Mouse (Mus musculus) neural tube, embryonic 13.5 days (tissue): ENCODE results near the gene Scarb1. TPM values are rescaled to one million over a fixed set of nuclear protein-coding genes. Genes with fewer than 3 reads are reported as not detected.

Experiments
- ATAC-seq: fragments of 200-750 bp; cut with Nextera tagmentation; 2 replicates; pipeline ENCODE4 v1.8.0; 2017; ENCODE audit warnings: low read depth, mild to moderate bottlenecking, moderate TSS enrichment, moderate library complexity
- H3K27ac ChIP-seq: fragments of 300-500 bp; sonication (generic); replicated peaks from 2 replicates; pipeline ENCODE4 v1.5.1; 2015; ENCODE audit warnings: moderate library complexity, mild to moderate bottlenecking, inconsistent platforms
- H3K27me3 ChIP-seq: fragments of 300-500 bp; sonication (generic); 2 replicates; pipeline ENCODE4 v1.6.1; 2015; ENCODE audit warnings: mild to moderate bottlenecking, inconsistent platforms
- H3K36me3 ChIP-seq: fragments of 300-500 bp; sonication (generic); 2 replicates; pipeline ENCODE4 v1.6.1; 2015; ENCODE audit warnings: mild to moderate bottlenecking, inconsistent platforms
- H3K4me1 ChIP-seq: fragments of 300-500 bp; sonication (generic); replicated peaks from 2 replicates; pipeline ENCODE4 v1.6.1; 2015; ENCODE audit warnings: inconsistent platforms
- H3K4me2 ChIP-seq: fragments of 300-500 bp; sonication (generic); 2 replicates; pipeline ENCODE4 v1.6.1; 2015; ENCODE audit warnings: inconsistent platforms, mild to moderate bottlenecking, moderate library complexity
- H3K4me3 ChIP-seq: fragments of 300-500 bp; sonication (generic); 2 replicates; pipeline ENCODE4 v1.5.1; 2015; ENCODE audit warnings: mild to moderate bottlenecking, inconsistent platforms
- H3K9ac ChIP-seq: fragments of 300-500 bp; sonication (generic); 2 replicates; pipeline ENCODE4 v1.6.1; 2015; ENCODE audit warnings: moderate library complexity, mild to moderate bottlenecking, inconsistent platforms
- H3K9me3 ChIP-seq: fragments of 300-500 bp; sonication (generic); 2 replicates; pipeline ENCODE4 v1.6.1; 2016; ENCODE audit warnings: inconsistent platforms
- WGBS: fragments of 180-500 bp; shearing (Covaris S2); methylation state at CpG from one replicate; pipeline ENCODE4 v1.1.7; 2015; 5-methylcytosine and 5-hydroxymethylcytosine counted together
- polyA plus RNA-seq: library from polyadenylated mRNA; unstranded; fragments of >200 nt; fragmentation: Nextera tagmentation; extraction: Ambion mirVana; gene quantifications from 2 replicates; pipeline ENCODE4 v1.2.1, GENCODE M21; 2015

The Scarb1 gene
- polyA plus RNA-seq, 1 experiment from 2014 or later = 28.8 TPM

DNA sequence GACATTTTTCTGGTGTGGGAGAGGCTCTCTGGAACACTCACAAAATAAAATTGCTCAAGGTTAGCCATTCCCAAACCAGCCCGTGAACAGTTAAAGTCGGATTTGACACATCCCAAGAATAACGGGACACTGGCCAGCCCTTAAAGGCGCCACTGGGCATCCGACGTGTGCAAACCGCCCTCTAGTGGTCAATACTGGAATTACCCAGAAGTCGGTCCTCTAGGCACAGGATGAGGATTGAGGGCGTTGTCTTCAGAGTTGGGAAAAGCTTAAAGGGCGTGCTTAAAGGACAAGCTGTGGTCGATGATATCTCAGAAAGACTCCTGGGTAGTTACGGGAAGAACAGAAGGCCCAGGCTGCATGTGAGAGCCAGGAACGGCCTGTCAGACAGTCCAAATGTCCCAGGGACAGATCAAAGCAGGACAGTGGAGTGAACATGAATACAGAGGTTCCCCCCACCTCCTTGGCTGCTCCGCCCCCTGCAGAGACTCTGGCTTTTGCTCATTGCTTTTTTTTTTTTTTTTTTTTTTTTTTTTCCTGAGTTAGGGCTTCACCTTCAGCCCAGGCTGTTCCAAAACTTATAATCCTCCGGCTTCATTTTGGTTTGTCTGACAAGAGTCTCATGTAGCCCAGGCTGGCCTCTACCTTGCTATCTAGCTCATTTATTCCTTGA, 69.2 kb downstream of the Scarb1 start:
- Histone ChIP-seq H3K36me3 (no peaks in the 10 kb centered on the region), H3K4me1 (peaks cover 39% of the 10 kb centered on the region), H3K9me3 (no peaks in the 10 kb centered on the region), H3K9ac (no peak overlapping the region), H3K27me3 (no peaks in the 10 kb centered on the region), H3K4me3 (no peak overlapping the region), H3K27ac (no peak overlapping the region), H3K4me2 (no peak overlapping the region)
- WGBS = 12% methylated on average over 15 of the region's 15 CpGs
- ATAC-seq = no peak

DNA sequence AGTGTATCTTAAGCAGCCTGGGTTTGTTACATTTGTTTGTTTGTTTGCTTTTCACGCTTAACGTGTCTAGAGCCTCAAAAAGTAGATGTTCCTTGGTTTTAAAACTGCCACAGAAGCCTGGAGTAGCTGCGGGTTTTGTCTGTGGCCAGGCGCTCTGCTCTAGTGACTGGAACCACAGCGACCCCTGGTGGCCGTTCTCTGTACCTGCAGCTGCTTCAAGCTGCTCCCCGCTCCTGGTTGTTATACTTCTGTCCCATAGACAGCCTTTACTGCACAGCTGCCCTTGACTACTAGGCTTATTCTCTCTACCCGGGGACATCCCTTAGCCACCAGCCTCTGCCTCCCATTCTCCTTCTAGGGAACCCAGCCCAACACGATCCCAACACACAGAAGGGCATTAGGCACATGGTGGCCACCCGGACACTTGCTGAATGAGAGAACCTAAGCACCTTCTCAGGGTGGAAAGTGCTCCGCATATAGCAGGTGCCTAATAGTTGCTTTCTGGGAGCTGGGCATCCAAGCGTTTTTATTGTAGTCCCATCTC, 70.2 kb downstream of the Scarb1 start:
- Histone ChIP-seq H3K9me3 (no peaks in the 10 kb centered on the region), H3K9ac (no peak overlapping the region), H3K27ac (peak overlapping the region; percentile 23; the same call in 1 of the 2 replicates), H3K27me3 (no peaks in the 10 kb centered on the region), H3K4me2 (no peak overlapping the region), H3K36me3 (no peaks in the 10 kb centered on the region), H3K4me1 (peaks cover 49% of the 10 kb centered on the region), H3K4me3 (no peak overlapping the region)
- WGBS = 17% methylated on average over 12 of the region's 12 CpGs
- ATAC-seq = no peak

DNA sequence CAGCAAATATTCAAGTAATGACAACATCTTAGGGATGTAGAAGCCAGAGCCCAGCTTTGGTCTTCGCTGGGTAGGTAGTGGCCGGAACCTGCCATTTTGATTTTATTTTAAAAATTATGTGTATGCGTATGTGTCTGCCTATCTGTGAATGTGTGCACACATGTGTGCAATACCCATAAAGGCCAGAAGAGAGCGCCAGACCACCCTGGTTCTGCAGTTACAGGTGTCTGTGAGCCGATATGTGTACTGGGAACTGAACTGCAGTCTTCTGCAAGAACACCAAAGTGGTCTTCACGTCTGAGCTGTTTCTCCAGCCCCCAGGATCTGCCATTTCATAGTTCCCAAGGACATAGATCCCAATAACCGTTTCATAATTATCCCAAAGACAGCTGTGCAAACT, 71.1 kb downstream of the Scarb1 start:
- no peak for ATAC-seq
- peaks cover 57% of the 10 kb centered on the region for H3K4me1 ChIP-seq
- 88% methylated on average over 7 of the region's 7 CpGs for WGBS

DNA sequence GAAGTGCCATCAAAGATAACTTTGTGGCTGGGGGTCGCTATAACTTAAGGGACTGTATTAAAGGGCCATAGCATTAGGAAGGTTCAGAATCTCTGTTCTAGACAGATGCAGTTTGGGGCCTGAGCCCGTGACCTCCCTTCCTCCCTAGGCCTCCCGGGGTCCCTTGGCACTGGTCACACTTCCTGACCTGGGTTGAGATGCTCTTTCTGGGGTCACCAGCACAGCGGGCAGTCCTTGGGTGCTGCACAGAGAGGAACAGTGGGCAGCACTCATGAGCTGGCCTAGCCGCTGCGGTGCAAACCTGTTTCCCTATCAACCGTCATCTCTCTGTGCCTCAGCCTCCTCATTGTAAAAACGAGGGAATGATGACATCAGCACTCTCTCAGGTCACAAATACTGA, 71.5 kb downstream of the Scarb1 start:
- Histone ChIP-seq H3K9me3 (no peaks in the 10 kb centered on the region), H3K27me3 (no peaks in the 10 kb centered on the region), H3K27ac (no peak overlapping the region), H3K4me2 (no peak overlapping the region), H3K4me3 (no peak overlapping the region), H3K9ac (no peak overlapping the region), H3K4me1 (peaks cover 61% of the 10 kb centered on the region), H3K36me3 (no peaks in the 10 kb centered on the region)
- ATAC-seq = no peak
- 86% methylated on average over 8 of the region's 8 CpGs for WGBS

More for the DNA sequence above, 71.1 kb downstream of the Scarb1 start:
- no peaks in the 10 kb centered on the region for H3K27me3 ChIP-seq
- no peak overlapping the region for H3K9ac ChIP-seq
- no peak overlapping the region for H3K4me2 ChIP-seq
- H3K27ac ChIP-seq = no peak overlapping the region
- no peaks in the 10 kb centered on the region for H3K36me3 ChIP-seq
- H3K9me3 ChIP-seq = no peaks in the 10 kb centered on the region
- no peak overlapping the region for H3K4me3 ChIP-seq

DNA sequence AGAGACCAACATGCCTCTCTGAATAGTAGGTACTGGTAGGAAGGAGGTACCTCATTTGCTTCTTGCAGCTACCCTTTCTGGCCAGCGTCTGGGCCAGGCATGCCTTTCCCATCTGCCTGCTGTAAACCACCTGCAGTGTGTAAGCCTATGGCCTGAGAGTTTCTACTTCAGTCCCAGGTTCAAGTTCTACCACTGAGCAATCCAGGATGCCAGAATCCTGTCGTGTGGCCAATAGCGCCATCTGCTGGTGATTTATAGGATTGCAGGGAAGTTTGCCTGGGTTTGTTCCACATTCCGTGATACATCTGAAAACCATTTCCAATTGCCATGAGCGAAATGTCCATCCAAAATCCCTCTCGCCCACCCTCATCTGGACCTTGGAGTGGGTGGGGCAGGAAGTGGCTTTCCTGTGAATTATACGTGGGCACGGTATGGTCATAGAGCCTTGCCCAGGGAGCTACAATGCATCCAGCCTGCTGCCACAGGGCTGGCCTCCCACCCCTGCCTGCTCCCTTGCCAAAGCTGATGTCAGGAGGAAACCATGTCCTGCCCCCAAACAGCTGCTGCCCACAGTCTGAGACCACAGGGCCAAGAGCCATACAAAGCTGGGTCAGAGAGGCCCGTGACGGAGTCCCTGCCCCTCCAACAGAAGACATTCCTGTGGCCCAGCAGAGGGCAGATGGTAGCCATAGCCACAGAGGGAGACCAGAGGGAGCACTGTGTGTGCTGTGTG, 72.7 kb downstream of the Scarb1 start:
- Histone ChIP-seq H3K27me3 (no peaks in the 10 kb centered on the region), H3K27ac (peak overlapping the region; percentile 96), H3K4me1 (peaks cover 59% of the 10 kb centered on the region), H3K4me2 (peak overlapping the region; percentile 45), H3K9ac (peak overlapping the region; percentile 52; the same call in 1 of the 2 replicates), H3K36me3 (no peaks in the 10 kb centered on the region), H3K4me3 (peak overlapping the region; percentile 15; the same call in 1 of the 2 replicates), H3K9me3 (no peaks in the 10 kb centered on the region)
- 12% methylated on average over 10 of the region's 10 CpGs for WGBS
- ATAC-seq = peak; percentile 12; the same call in 1 of the 2 replicates

DNA sequence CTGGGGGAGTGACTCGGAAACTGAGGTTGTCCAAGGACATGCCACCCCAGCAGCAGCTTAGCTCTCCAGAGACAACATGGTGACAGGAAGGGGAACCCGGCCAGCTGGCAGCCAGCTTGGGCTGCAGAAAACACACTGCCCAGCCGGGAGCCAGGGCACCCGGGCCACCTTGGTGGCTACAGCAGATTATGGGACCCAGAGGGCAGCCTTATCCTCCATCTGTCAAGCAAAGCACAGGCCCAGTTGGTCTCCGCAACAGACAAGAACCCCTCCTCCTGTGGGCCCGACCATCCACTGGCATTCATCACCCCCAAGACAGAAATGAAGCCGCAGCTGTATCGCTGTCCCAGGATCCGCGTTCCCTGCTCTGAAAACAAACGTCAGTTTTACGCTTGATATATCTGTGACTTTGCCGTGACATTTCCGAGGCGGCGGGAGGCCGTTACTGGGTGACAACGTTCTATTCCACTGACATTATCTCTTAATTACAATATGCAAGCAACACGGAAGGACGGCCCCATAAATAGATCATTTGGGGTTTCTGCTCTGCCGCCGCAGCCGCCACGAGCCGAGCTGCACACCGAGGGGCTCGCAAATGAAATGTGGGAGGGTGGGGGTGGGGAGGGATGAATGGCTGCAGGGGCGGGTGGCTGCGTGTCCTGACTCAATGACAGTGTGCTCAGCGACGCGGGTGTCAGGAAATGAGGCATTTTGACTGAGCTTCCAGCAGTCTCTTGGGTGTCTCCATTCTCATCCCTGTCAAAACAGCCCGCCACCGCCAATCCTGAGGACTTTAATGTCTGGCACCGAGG, 73.5 kb downstream of the Scarb1 start:
- H3K4me1 ChIP-seq = peaks cover 67% of the 10 kb centered on the region
- 11% methylated on average over 35 of the region's 35 CpGs for WGBS
- peak overlapping the region; percentile 96 for H3K27ac ChIP-seq
- H3K36me3 ChIP-seq = no peaks in the 10 kb centered on the region
- H3K4me2 ChIP-seq = peak overlapping the region; percentile 45
- H3K9ac ChIP-seq = peak overlapping the region; percentile 52; the same call in 1 of the 2 replicates
- peak; percentile 58 for ATAC-seq
- no peaks in the 10 kb centered on the region for H3K27me3 ChIP-seq
- peak overlapping the region; percentile 15 for H3K4me3 ChIP-seq
- H3K9me3 ChIP-seq = no peaks in the 10 kb centered on the region

DNA sequence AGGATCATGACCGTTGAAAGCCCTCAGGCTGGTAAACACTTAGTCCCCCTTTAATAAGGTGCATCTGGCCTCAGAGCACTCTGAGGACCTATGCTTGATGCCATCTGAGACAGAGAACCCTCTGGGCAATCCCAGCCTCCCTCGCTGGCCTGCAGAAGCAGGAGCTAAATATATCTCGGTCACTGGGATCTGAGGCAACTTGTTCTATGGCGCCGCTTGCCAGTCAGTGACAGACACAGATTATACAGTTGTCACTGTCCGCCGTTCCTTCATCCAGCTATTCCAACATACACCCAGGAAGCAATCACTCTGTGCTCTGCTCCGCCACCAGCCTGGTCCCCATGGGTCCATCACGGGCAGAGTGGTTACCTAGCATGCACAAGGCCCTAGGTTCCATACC, 74.8 kb downstream of the Scarb1 start:
- H3K9ac ChIP-seq = no peak overlapping the region
- WGBS = 58% methylated on average over 9 of the region's 9 CpGs
- no peaks in the 10 kb centered on the region for H3K36me3 ChIP-seq
- H3K4me2 ChIP-seq = no peak overlapping the region
- no peak for ATAC-seq
- H3K4me1 ChIP-seq = peaks cover 76% of the 10 kb centered on the region
- H3K4me3 ChIP-seq = no peak overlapping the region
- no peaks in the 10 kb centered on the region for H3K27me3 ChIP-seq
- peak overlapping the region; percentile 96 for H3K27ac ChIP-seq
- no peaks in the 10 kb centered on the region for H3K9me3 ChIP-seq

DNA sequence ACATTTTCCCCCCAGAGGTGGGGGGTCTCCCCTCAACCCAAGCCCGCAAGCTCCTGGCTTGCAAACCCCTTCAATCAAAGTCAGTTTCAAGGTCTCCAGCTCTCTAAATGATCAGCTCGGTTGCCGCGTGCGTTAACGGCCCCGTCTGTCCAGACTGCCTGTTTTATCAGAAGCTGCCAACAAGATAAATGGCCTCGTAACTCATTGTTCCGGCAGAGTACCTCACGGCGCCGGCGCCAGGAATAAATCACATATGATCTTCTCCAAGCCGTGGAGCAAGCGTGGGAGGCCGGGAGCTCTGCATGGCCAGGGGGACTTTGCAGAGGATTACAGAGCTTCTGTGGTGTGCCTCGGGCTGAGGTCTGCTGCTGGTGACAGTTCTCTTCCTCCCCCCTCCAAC, 76.2 kb downstream of the Scarb1 start:
- 8% methylated on average over 17 of the region's 17 CpGs for WGBS
- no peak overlapping the region for H3K4me2 ChIP-seq
- H3K9me3 ChIP-seq = no peaks in the 10 kb centered on the region
- no peak for ATAC-seq
- H3K4me3 ChIP-seq = no peak overlapping the region
- H3K4me1 ChIP-seq = peaks cover 83% of the 10 kb centered on the region
- no peaks in the 10 kb centered on the region for H3K27me3 ChIP-seq
- H3K9ac ChIP-seq = peak overlapping the region; percentile 31
- no peaks in the 10 kb centered on the region for H3K36me3 ChIP-seq
- H3K27ac ChIP-seq = peak overlapping the region; percentile 96

DNA sequence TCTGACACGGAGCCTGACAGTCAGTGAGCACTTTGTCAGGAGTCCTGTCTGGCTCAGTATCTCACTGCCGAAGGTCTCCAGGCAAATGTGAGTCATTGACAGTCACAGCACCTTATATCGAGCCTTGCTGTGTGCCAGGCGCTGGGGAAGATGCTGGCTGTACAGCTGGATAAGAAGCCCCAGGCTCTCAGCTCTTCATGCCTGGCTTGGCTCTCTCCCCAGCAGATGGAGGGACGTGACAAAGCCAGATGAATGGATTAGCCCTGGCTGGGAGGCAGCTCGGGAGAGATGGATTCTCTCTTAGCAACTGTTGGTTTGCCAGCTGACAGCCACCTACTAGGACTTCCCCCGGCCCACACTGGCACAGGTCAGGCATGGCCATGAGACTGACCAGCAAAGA, 78.3 kb downstream of the Scarb1 start:
- peaks cover 69% of the 10 kb centered on the region for H3K4me1 ChIP-seq
- H3K27me3 ChIP-seq = no peaks in the 10 kb centered on the region
- no peak overlapping the region for H3K9ac ChIP-seq
- ATAC-seq = peak; percentile 6; the same call in 1 of the 2 replicates
- H3K4me2 ChIP-seq = no peak overlapping the region
- no peaks in the 10 kb centered on the region for H3K9me3 ChIP-seq
- no peak overlapping the region for H3K4me3 ChIP-seq
- WGBS = 30% methylated on average over 7 of the region's 7 CpGs
- no peaks in the 10 kb centered on the region for H3K36me3 ChIP-seq
- H3K27ac ChIP-seq = peak overlapping the region; percentile 63

DNA sequence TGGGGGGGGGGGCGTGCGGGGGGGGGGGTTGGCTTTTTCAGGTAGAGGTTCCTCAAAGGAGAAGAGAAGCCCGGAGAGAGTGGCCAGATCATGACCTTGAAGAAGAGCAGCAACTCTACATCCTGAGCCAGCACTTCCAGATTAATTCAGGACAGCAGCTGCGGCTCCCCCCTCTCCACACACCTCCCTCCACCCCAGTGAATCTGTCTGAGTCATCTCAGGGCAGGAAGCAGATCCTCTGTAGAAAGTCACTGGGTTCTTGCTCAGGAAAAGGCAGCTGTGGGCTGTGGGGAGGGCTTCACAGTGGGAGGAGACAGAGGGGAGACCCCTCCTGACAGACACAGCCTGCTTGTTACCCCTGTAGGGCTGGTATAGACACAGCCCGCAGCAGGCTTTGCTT, 87.0 kb downstream of the Scarb1 start:
- Histone ChIP-seq H3K9ac (no peak overlapping the region), H3K4me1 (peaks cover 9% of the 10 kb centered on the region; the same call in 1 of the 2 replicates), H3K9me3 (no peaks in the 10 kb centered on the region), H3K27me3 (no peaks in the 10 kb centered on the region), H3K4me3 (no peak overlapping the region), H3K4me2 (no peak overlapping the region), H3K27ac (no peak overlapping the region), H3K36me3 (no peaks in the 10 kb centered on the region)
- WGBS = 63% methylated on average over 5 of the region's 5 CpGs
- no peak for ATAC-seq

DNA sequence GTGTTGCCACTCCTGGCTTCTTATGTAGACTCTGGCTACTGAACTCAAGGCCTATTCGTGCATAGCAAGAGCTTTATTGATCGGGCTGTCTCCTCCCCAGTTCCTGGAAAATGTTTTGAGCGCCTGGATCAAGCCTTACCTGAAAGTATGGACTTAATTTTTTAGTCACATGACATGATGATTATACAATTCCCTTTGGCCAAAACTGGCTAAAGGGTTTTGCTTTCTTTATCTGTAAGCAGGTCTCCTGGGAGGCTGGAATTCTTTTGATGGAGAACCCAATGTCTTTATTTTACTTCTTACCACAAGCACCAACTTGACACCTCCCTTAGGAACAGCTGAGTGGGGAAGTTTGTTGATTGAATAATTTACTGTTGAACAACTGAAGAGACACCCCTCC, 87.4 kb downstream of the Scarb1 start:
- no peak overlapping the region for H3K9ac ChIP-seq
- H3K27ac ChIP-seq = no peak overlapping the region
- H3K36me3 ChIP-seq = no peaks in the 10 kb centered on the region
- no peaks in the 10 kb centered on the region for H3K9me3 ChIP-seq
- no peak overlapping the region for H3K4me3 ChIP-seq
- no peak overlapping the region for H3K4me2 ChIP-seq
- H3K27me3 ChIP-seq = no peaks in the 10 kb centered on the region
- 86% methylated on average over 3 of the region's 3 CpGs for WGBS
- peaks cover 9% of the 10 kb centered on the region; the same call in 1 of the 2 replicates for H3K4me1 ChIP-seq
- ATAC-seq = no peak
